Mouse (Mus musculus) lung, postnatal 0 days (tissue): ENCODE measurements around the gene Ankrd10.

Experiments used
- CTCF ChIP-seq: IDR thresholded peaks from 2 replicates; pipeline ENCODE4 v1.5.1; 2016; ENCODE audit warnings: antibody characterized with exemption, mild to moderate bottlenecking
- EP300 ChIP-seq: IDR thresholded peaks from 2 replicates; pipeline ENCODE4 v1.6.1; 2016; ENCODE audit warnings: antibody characterized with exemption, mild to moderate bottlenecking, control low read depth

DNA sequence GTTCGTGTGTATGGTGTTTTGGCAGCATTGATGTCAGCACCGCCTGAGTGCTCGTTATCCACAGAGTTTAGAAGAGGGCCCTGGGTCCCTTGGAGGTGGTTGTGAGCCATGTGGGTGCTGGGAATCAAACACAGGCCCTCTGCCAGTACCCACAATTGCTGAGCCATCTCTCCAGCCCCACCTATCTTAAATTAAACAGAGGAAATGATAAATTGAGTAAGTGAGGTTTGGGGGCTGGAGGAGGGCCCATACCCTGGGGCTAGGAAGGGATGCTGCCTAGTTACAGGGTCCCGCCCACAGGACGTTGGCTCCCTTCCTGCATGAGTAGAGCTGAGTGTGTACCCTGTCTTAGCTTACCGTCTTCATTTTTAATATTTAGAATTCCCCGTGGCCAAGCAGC, 70.8 kb downstream of the Ankrd10 start:
- TF ChIP-seq CTCF = no peak
- no peak for TF ChIP-seq EP300
